Mouse (Mus musculus) G1E (cell line): ENCODE data around the gene Nrxn3. TPM values are rescaled to one million over a fixed set of nuclear protein-coding genes. Genes with fewer than 3 reads are reported as not detected.

Experiments used
- ATAC-seq: 2 replicates; pipeline ENCODE4 v1.8.0; 2016; ENCODE audit warnings: mild to moderate bottlenecking; ENCODE audit not compliant: insufficient number of reproducible peaks, poor library complexity, low FRiP score, severe bottlenecking; ENCODE audit errors: extremely low read depth
- DNase-seq: peaks from one replicate; pipeline ENCODE4 v3.0.0; 2012; ENCODE audit warnings: low spot score
- H3K27me3 ChIP-seq: 2 replicates; pipeline ENCODE4 v1.6.1; 2012; ENCODE audit warnings: mild to moderate bottlenecking, low read length, inconsistent platforms; ENCODE audit not compliant: insufficient read depth
- H3K36me3 ChIP-seq: replicated peaks from 2 replicates; pipeline ENCODE3; 2012; ENCODE audit warnings: mild to moderate bottlenecking, inconsistent platforms
- H3K4me1 ChIP-seq: 2 replicates; pipeline ENCODE4 v1.6.1; 2012; ENCODE audit warnings: low read depth, low read length, inconsistent platforms, mixed read lengths; ENCODE audit not compliant: insufficient read depth
- H3K4me3 ChIP-seq: 2 replicates; pipeline ENCODE4 v1.5.1; 2012; ENCODE audit warnings: low read depth, mild to moderate bottlenecking, inconsistent platforms, low read length, moderate library complexity, mixed read lengths
- H3K9me3 ChIP-seq: replicated peaks from 2 replicates; pipeline ENCODE4 v1.6.1; 2012; ENCODE audit warnings: inconsistent platforms
- CTCF ChIP-seq: IDR thresholded peaks from 2 replicates; pipeline ENCODE4 v1.5.1; 2012; ENCODE audit warnings: low read depth, low read length, inconsistent platforms, mixed read lengths
- GATA1 ChIP-seq: IDR thresholded peaks from 2 replicates; pipeline ENCODE4 v1.6.1; 2012; ENCODE audit warnings: borderline replicate concordance, low read length, inconsistent platforms, mixed read lengths
- GATA2 ChIP-seq: IDR thresholded peaks from 2 replicates; pipeline ENCODE4 v1.6.1; 2012; ENCODE audit warnings: low read depth, low read length, inconsistent platforms, borderline replicate concordance
- POLR2AphosphoS5 ChIP-seq: IDR thresholded peaks from 2 replicates; pipeline ENCODE4 v1.6.1; 2012; ENCODE audit warnings: low read depth, low read length, inconsistent platforms; ENCODE audit not compliant: insufficient replicate concordance
- TAL1 ChIP-seq: conservative IDR thresholded peaks from 2 replicates; pipeline ENCODE4 v1.6.1; 2012; ENCODE audit warnings: low read depth, low read length, inconsistent platforms, mixed read lengths
- polyA plus RNA-seq: library from polyadenylated mRNA; stranded (reverse); fragments of >175 nt; gene quantifications from 2 replicates; pipeline ENCODE4 v1.2.3, GENCODE M21; 2012
- total RNA-seq, 2 experiments: library from RNA; stranded (forward) in 1 of 2; stranded (reverse) in 1 of 2; fragments of 200-1000 nt in 1 of 2; fragments of >200 nt in 1 of 2; fragmentation: Nextera tagmentation in 1 of 2; gene quantifications; 2 replicates each; pipeline ENCODE4 v1.2.3; 2014 to 2017

Gene Nrxn3
- total and polyA plus RNA-seq, 3 experiments: 0.22 TPM; not detected in 2

- H3K27me3 ChIP-seq: no peaks in the 10 kb centered on the region
- peaks cover 8% of the 10 kb centered on the region; the same call in 1 of the 2 replicates for H3K9me3 ChIP-seq
- ATAC-seq (no peak), DNase-seq (no peak)
- no peak overlapping the region for H3K4me3 ChIP-seq
- TF ChIP-seq GATA2: no peak
- no peak for TF ChIP-seq CTCF
- TF ChIP-seq GATA1: no peak
- no peak for TF ChIP-seq POLR2AphosphoS5
- no peak for TF ChIP-seq TAL1
- no peaks in the 10 kb centered on the region for H3K4me1 ChIP-seq
- H3K36me3 ChIP-seq: no peaks in the 10 kb centered on the region
These were observed 1108.6 kb downstream of the Nrxn3 start for GRCm38 (mm10) chr12:89831300-89831699.

DNA sequence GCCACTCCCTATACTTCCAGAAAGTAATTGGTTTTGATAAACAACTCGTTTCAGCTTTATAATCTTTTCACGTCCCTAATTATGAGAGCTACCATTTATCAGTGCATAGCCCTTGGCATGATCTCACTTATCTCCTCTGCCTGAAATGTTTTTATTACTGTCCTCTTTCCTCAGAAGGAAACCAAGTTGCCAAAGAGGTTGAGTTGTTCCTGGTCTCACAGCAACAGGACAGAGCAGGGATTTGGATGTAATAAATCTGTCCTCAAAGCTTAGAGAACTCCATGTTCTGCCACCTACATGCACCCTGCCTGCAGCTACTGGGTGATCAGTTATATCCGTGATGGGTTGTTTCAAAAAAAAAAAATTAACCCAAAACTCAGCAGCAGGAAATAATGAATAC lies 1113.6 kb downstream of the Nrxn3 start:
- no peak for TF ChIP-seq TAL1
- Histone ChIP-seq H3K4me3 (no peak overlapping the region), H3K27me3 (no peaks in the 10 kb centered on the region), H3K4me1 (no peaks in the 10 kb centered on the region), H3K9me3 (peaks cover 7% of the 10 kb centered on the region; the same call in 1 of the 2 replicates), H3K36me3 (no peaks in the 10 kb centered on the region)
- no peak for DNase-seq
- ATAC-seq: no peak

GRCm38 (mm10) chr12:89842861-89843260 lies 1120.2 kb downstream of the Nrxn3 start:
- DNase-seq (no peak), ATAC-seq (no peak)
- no peaks in the 10 kb centered on the region for H3K36me3 ChIP-seq
- H3K4me1 ChIP-seq: no peaks in the 10 kb centered on the region
- H3K27me3 ChIP-seq: no peaks in the 10 kb centered on the region
- H3K4me3 ChIP-seq: no peak overlapping the region
- TF ChIP-seq POLR2AphosphoS5 (no peak), TAL1 (no peak)
- peaks cover 14% of the 10 kb centered on the region for H3K9me3 ChIP-seq

- Histone ChIP-seq H3K36me3 (no peaks in the 10 kb centered on the region), H3K9me3 (peaks cover 20% of the 10 kb centered on the region), H3K4me1 (no peaks in the 10 kb centered on the region), H3K27me3 (no peaks in the 10 kb centered on the region), H3K4me3 (no peak overlapping the region)
- no peak for ATAC-seq
- no peak for DNase-seq
- TF ChIP-seq CTCF: no peak
- TF ChIP-seq GATA2: no peak
- TF ChIP-seq POLR2AphosphoS5: no peak
These were observed 1125.4 kb downstream of the Nrxn3 start for GRCm38 (mm10) chr12:89848116-89848515.

GRCm38 (mm10) chr12:89854355-89854754 lies 1131.7 kb downstream of the Nrxn3 start:
- peaks cover 16% of the 10 kb centered on the region for H3K9me3 ChIP-seq
- TF ChIP-seq CTCF (no peak), GATA2 (no peak), TAL1 (no peak), GATA1 (no peak), POLR2AphosphoS5 (no peak)
- ATAC-seq (no peak), DNase-seq (no peak)
- no peaks in the 10 kb centered on the region for H3K4me1 ChIP-seq
- no peak overlapping the region for H3K4me3 ChIP-seq
- no peaks in the 10 kb centered on the region for H3K36me3 ChIP-seq
- H3K27me3 ChIP-seq: no peaks in the 10 kb centered on the region

- DNase-seq (no peak), ATAC-seq (no peak)
- no peak for TF ChIP-seq GATA2
- no peaks in the 10 kb centered on the region for H3K27me3 ChIP-seq
- no peaks in the 10 kb centered on the region for H3K4me1 ChIP-seq
- peaks cover 7% of the 10 kb centered on the region for H3K9me3 ChIP-seq
- no peaks in the 10 kb centered on the region for H3K36me3 ChIP-seq
- H3K4me3 ChIP-seq: no peak overlapping the region
These were observed 1144.4 kb downstream of the Nrxn3 start for GRCm38 (mm10) chr12:89867124-89867523.

GRCm38 (mm10) chr12:89882617-89883370 lies 1160.1 kb downstream of the Nrxn3 start:
- no peak for TF ChIP-seq POLR2AphosphoS5
- TF ChIP-seq CTCF: no peak
- TF ChIP-seq GATA2: no peak
- no peak for TF ChIP-seq GATA1
- TF ChIP-seq TAL1: no peak
- H3K4me1 ChIP-seq: no peaks in the 10 kb centered on the region

More at GRCm38 (mm10) chr12:89882617-89883370, 1160.1 kb downstream of the Nrxn3 start:
- DNase-seq: no peak
- Histone ChIP-seq H3K27me3 (no peaks in the 10 kb centered on the region), H3K9me3 (peaks cover 3% of the 10 kb centered on the region), H3K36me3 (no peaks in the 10 kb centered on the region), H3K4me3 (no peak overlapping the region)
- ATAC-seq: no peak
